Mouse (Mus musculus) ES-E14 (cell line): ENCODE measurements around the gene Fam19a1.

Experiments
- CHD2 ChIP-seq: IDR thresholded peaks from 2 replicates; pipeline ENCODE4 v1.6.1; 2014; ENCODE audit warnings: mild to moderate bottlenecking, low read depth, low read length, inconsistent platforms
- ZC3H11A ChIP-seq: IDR thresholded peaks from 2 replicates; pipeline ENCODE4 v1.6.1; 2012; ENCODE audit warnings: low read depth, mild to moderate bottlenecking, inconsistent platforms, low read length, borderline replicate concordance

DNA sequence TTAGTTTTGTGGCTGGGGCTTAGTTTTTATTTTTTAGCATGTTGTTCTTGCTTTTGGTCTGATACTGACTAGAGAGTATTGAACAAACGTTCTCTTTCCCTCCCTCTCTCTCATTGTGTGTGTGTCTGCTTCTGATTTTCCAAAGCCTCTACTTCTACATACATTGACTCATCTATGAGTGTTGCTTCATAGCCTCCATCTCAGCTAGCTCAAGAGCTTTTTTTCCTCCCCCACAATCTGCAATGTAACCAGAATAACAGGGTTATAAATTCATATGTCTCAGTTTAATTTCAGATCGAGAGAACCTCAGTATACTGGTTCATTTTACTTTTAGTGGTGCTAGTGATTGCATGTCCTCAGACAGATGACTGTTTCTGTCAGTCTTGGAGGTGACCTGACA, 73.6 kb downstream of the Fam19a1 start:
- no peak for TF ChIP-seq CHD2
- no peak for TF ChIP-seq ZC3H11A
